Mouse (Mus musculus) NIH3T3 (cell line): ENCODE measurements around the gene Vezf1.

Experiments used
- DNase-seq: peaks from one replicate; pipeline ENCODE4 v3.0.0-alpha.2; 2012; ENCODE audit warnings: low read depth

The Vezf1 gene

GRCm38 (mm10) chr11:88126306-88126793 lies 58.3 kb downstream of the Vezf1 start:
- no peak for DNase-seq

- no peak for DNase-seq
These were observed 60.4 kb downstream of the Vezf1 start for GRCm38 (mm10) chr11:88128461-88128860.

- no peak for DNase-seq
These were observed 61.2 kb downstream of the Vezf1 start for GRCm38 (mm10) chr11:88129281-88129680.

- no peak for DNase-seq
These were observed 61.9 kb downstream of the Vezf1 start for GRCm38 (mm10) chr11:88129935-88130334.

GRCm38 (mm10) chr11:88131847-88132246 lies 63.8 kb downstream of the Vezf1 start:
- DNase-seq: peak; percentile 47
